Mouse (Mus musculus) G1E (cell line): ENCODE results near the gene Lrrc4c.

Experiments
- CTCF ChIP-seq: IDR thresholded peaks from 2 replicates; pipeline ENCODE4 v1.5.1; 2012; ENCODE audit warnings: low read depth, low read length, inconsistent platforms, mixed read lengths
- GATA1 ChIP-seq: IDR thresholded peaks from 2 replicates; pipeline ENCODE4 v1.6.1; 2012; ENCODE audit warnings: borderline replicate concordance, low read length, inconsistent platforms, mixed read lengths
- POLR2AphosphoS5 ChIP-seq: IDR thresholded peaks from 2 replicates; pipeline ENCODE4 v1.6.1; 2012; ENCODE audit warnings: low read depth, low read length, inconsistent platforms; ENCODE audit not compliant: insufficient replicate concordance
- TAL1 ChIP-seq: conservative IDR thresholded peaks from 2 replicates; pipeline ENCODE4 v1.6.1; 2012; ENCODE audit warnings: low read depth, low read length, inconsistent platforms, mixed read lengths

GRCm38 (mm10) chr2:97196968-97197606, 879.1 kb downstream of the Lrrc4c start:
- TF ChIP-seq CTCF = no peak
- no peak for TF ChIP-seq TAL1
- no peak for TF ChIP-seq GATA1
- no peak for TF ChIP-seq POLR2AphosphoS5
